Mouse (Mus musculus) E14TG2a.4 (cell line): ENCODE measurements around the gene Myl7.

Source experiments
- CTCF ChIP-seq: conservative IDR thresholded peaks from 2 replicates; pipeline ENCODE4 v1.5.1; 2014; ENCODE audit warnings: low read length
- POU5F1 ChIP-seq: IDR thresholded peaks from 2 replicates; pipeline ENCODE4 v1.6.1; 2014; ENCODE audit warnings: low read length, borderline replicate concordance

GRCm38 (mm10) chr11:5873192-5873591 lies 25.4 kb downstream of the Myl7 start:
- TF ChIP-seq CTCF = no peak
- no peak for TF ChIP-seq POU5F1
